24 mouse cellular contexts compared by ENCODE assay signal in the genomic region with DNA sequence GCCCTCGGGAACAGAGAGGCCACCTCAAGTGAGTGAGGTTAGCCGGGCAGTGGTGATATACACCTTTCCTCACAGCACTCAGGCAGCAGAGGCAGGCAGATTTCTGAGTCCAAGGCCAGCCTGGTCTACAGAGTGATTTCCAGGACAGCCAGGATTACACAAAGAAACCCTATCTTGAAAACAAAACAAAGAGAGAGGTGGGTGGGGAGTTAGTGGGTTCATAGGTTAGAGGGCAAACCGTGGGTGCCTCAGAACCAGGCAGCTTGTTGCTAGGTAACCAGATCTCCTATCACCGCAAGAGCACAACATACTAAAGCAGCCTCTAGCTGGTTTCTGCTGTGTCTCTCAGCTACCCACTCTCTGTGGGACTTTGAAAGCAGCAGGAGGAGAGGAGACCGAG. TPM values are rescaled to one million over a fixed set of nuclear protein-coding genes. Genes with fewer than 3 reads are reported as not detected.
"Had no signal": no experiment of that assay in that cellular context is flagged by ENCODE, and none has a peak within 500 bp of the region (broad histone marks: within the 10 kb centered on the region; RNA-seq: fewer than 3 reads in every experiment).

TSS of gene Ccdc42 (plus strand) at position 301 of the 400 bp plus-strand sequence.

- H3K27me3 ChIP-seq: heart, embryonic 13.5 days; heart, embryonic 15.5 days; intestine, embryonic 15.5 days; limb, embryonic 13.5 days; limb, embryonic 15.5 days had no signal

- H3K4me1 ChIP-seq: limb, embryonic 15.5 days; liver, embryonic 12.5 days had no signal

- H3K4me2 ChIP-seq: heart, embryonic 11.5 days; heart, embryonic 13.5 days; heart, embryonic 15.5 days; hindbrain, embryonic 14.5 days; intestine, embryonic 15.5 days; limb, embryonic 13.5 days; limb, embryonic 15.5 days; liver, embryonic 12.5 days had no signal

- ATAC-seq: hindbrain, embryonic 16.5 days; inflammation-experienced regulatory T-cells, adult 6 months; intestine, embryonic 15.5 days; intestine, postnatal 0 days; liver, embryonic 12.5 days had no signal

- H3K36me3 ChIP-seq: heart, embryonic 13.5 days; heart, embryonic 15.5 days; intestine, embryonic 15.5 days; limb, embryonic 13.5 days; limb, embryonic 15.5 days; liver, embryonic 12.5 days had no signal

- H3K4me3 ChIP-seq: gastrocnemius, adult 2 months; heart, embryonic 13.5 days; heart, embryonic 15.5 days; intestine, embryonic 15.5 days; layer of hippocampus, adult 2 months; left cerebral cortex, adult 2 months; limb, embryonic 13.5 days; limb, embryonic 15.5 days; liver, embryonic 12.5 days had no signal

- H3K9me3 ChIP-seq: heart, embryonic 13.5 days; heart, embryonic 15.5 days; intestine, embryonic 15.5 days; limb, embryonic 13.5 days; limb, embryonic 15.5 days; liver, embryonic 12.5 days had no signal

- H3K9ac ChIP-seq: heart, embryonic 13.5 days; heart, embryonic 15.5 days; hindbrain, embryonic 14.5 days; intestine, embryonic 15.5 days; limb, embryonic 13.5 days; limb, embryonic 15.5 days; liver, embryonic 12.5 days had no signal

- DNase-seq: gastrocnemius, adult 2 months; gastrocnemius, postnatal 10 days; gastrocnemius, postnatal 25 days; heart, adult 18-20 months; heart, postnatal 4 days; kidney, adult 18-20 months; kidney, adult 8-10 months; kidney, postnatal 10 days; kidney, postnatal 25 days; kidney, postnatal 4 days had no signal

- H3K27ac ChIP-seq: gastrocnemius, adult 2 months; heart, embryonic 13.5 days; heart, embryonic 15.5 days; hindbrain, embryonic 14.5 days; intestine, embryonic 15.5 days; layer of hippocampus, adult 2 months; left cerebral cortex, adult 2 months; limb, embryonic 13.5 days; limb, embryonic 15.5 days; liver, embryonic 12.5 days had no signal

RNA-seq across cellular contexts. Expression of gene Ccdc42, which starts in this region (rescaled TPM):
- polyA plus RNA-seq: inflammation-experienced regulatory T-cells, adult 6 months; liver, adult 2 months had no signal
